Mouse (Mus musculus): Measurements from ENCODE around the gene Kl.

- TF ChIP-seq CTCF (IDR thresholded peaks at IDR 0.05; ENCODE audit: low read depth, low read length) (no peak), POLR2AphosphoS5 (IDR thresholded peaks at IDR 0.05; ENCODE audit: insufficient replicate concordance, low read depth, low read length) (no peak)
Measured at GRCm38 (mm10) chr5:151018959-151019358, 66.6 kb downstream of the Kl start.

Measured in G1E (cell line).